Comparison of ENCODE assay signal across 20 mouse cellular contexts in the genomic region with DNA sequence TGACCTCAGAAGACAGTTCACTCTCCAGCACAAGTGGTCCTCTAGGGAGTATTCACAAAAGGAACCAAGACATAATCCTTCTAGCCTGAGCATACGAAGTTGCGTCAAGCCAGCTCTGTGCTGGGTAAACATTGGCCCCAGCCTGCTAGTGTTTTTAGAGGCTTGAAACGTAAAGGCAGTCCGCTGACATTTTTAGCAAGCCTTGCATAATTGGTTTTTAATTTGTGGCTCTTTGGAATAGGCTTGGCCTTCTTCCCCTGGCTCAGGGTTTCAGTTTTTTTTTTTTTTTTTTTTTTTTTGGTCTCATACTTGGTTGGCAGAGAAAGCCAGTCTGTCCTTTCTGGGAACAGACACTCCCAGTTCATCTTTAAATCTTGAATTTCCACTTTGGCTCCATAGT. TPM values are rescaled to one million over a fixed set of nuclear protein-coding genes. Genes with fewer than 3 reads are reported as not detected.
A peak's percentile ranks its signal among the peaks of the same experiment; 100 is the strongest.
DNase-seq lines count a peak whose midpoint lies in the region; TF ChIP-seq lines count a peak whose summit lies in the region.
"Had no signal": no experiment of that assay in that cellular context is flagged by ENCODE, and none has a peak within 500 bp of the region (broad histone marks: within the 10 kb centered on the region; RNA-seq: fewer than 3 reads in every experiment).

No protein-coding gene starts in this region.

- H3K4me1 ChIP-seq in CH12.LX (ENCODE audit: control insufficient read depth in 1 of 2, insufficient read depth in 2 of 2) (peaks cover 10 to 89% of the 10 kb centered on the region in 2 experiments), ES-E14 (ENCODE audit: control insufficient read depth in 2 of 2, insufficient read depth in 2 of 2, low read length in 2 of 2, poor library complexity in 1 of 2) (peaks cover 11 to 27% of the 10 kb centered on the region in 2 experiments)

- H3K27me3 ChIP-seq in CH12.LX (replicated peaks), result no peaks in the 10 kb centered on the region
- H3K27me3 ChIP-seq: forebrain, embryonic 13.5 days; hindbrain, embryonic 13.5 days; midbrain, embryonic 12.5 days; neural tube, embryonic 15.5 days had no signal

- TF ChIP-seq POLR2A in CH12.LX (IDR thresholded peaks at IDR 0.05; ENCODE audit: low read depth, low read length), result no peak

- H3K4me3 ChIP-seq in left cerebral cortex, adult 2 months, result no peak overlapping the region
- H3K4me3 ChIP-seq in CH12.LX (replicated peaks in 1 of 3; ENCODE audit: low read depth in 2 of 3, low read length in 2 of 3, poor library complexity in 1 of 3) (no peak overlapping the region), ES-E14 (ENCODE audit: insufficient read depth in 1 of 2, low read depth in 1 of 2, low read length in 2 of 2, poor library complexity in 1 of 2, severe bottlenecking in 1 of 2) (no peak overlapping the region)
- H3K4me3 ChIP-seq: forebrain, embryonic 13.5 days; heart, adult 2 months; hindbrain, embryonic 13.5 days; midbrain, embryonic 12.5 days; neural tube, embryonic 15.5 days had no signal

- intact Hi-C loops in left cerebral cortex, adult 2 months (cut with DNase I), result no loop called here
- intact Hi-C loops in left cerebral cortex, postnatal 14 days (cut with DNase I), result no loop called here

- H3K9me3 ChIP-seq in CH12.LX (replicated peaks; ENCODE audit: low read length), result no peaks in the 10 kb centered on the region
- no peaks in the 10 kb centered on the region for H3K9me3 ChIP-seq in ES-E14 (ENCODE audit: control insufficient read depth, insufficient read depth, low read depth, low read length)
- H3K9me3 ChIP-seq: forebrain, embryonic 13.5 days; hindbrain, embryonic 13.5 days; midbrain, embryonic 12.5 days; neural tube, embryonic 15.5 days had no signal

- H3K27ac ChIP-seq in left cerebral cortex, adult 2 months, result peak overlapping the region; percentile 36; the same call in 1 of the 2 replicates
- H3K27ac ChIP-seq in CH12.LX (ENCODE audit: insufficient read depth, low read depth) (no peak overlapping the region), ES-E14 (ENCODE audit: insufficient read depth, low read depth, low read length, poor library complexity, severe bottlenecking) (no peak overlapping the region)
- H3K27ac ChIP-seq: forebrain, embryonic 13.5 days; heart, adult 2 months; hindbrain, embryonic 13.5 days; midbrain, embryonic 12.5 days; neural tube, embryonic 15.5 days had no signal

- no peak for DNase-seq in left cerebral cortex, adult 2 months (ENCODE audit: extremely low spot score in 1 of 2, low spot score in 2 of 2)
- DNase-seq in left cerebral cortex, postnatal 14 days (ENCODE audit: low spot score in 2 of 2), result no peak
- DNase-seq in CH12.LX (ENCODE audit: extremely low read depth) (no peak), ES-E14 (ENCODE audit: low read depth, low spot score) (no peak)
- DNase-seq in fat pad, adult 2 months (ENCODE audit: extremely low read depth, low read depth, low spot score), result peak; percentile 65
- no peak for DNase-seq in c-Kit-positive CD71-positive TER-119-positive erythroid progenitor cells, embryonic 14.5 days (ENCODE audit: low spot score)
- DNase-seq in ovary, postnatal 14 days (ENCODE audit: low spot score), result no peak
- DNase-seq: adrenal gland, postnatal 25 days; cerebellum, adult 11-12 months; cerebellum, postnatal 10 days; gastrocnemius, postnatal 36 days; heart, adult 2 months; kidney, adult 11 months; right cerebral cortex, postnatal 14 days; spleen, adult 18-20 months; thymus, postnatal 14 days had no signal

- no peak for TF ChIP-seq EP300 in CH12.LX (IDR thresholded peaks at IDR 0.05; ENCODE audit: low read length)

- H3K36me3 ChIP-seq in CH12.LX (replicated peaks in 1 of 2; ENCODE audit: control insufficient read depth in 1 of 2, insufficient read depth in 1 of 2, low read length in 1 of 2) (peaks cover 70 to 97% of the 10 kb centered on the region in 2 experiments), ES-E14 (ENCODE audit: control insufficient read depth, insufficient read depth, low read length, poor library complexity, severe bottlenecking) (no peaks in the 10 kb centered on the region; the same call in 1 of the 2 replicates)

- H3K4me2 ChIP-seq in CH12.LX (ENCODE audit: insufficient read depth, low read depth, poor library complexity, severe bottlenecking), result no peak overlapping the region
- H3K4me2 ChIP-seq: forebrain, embryonic 13.5 days; hindbrain, embryonic 13.5 days; midbrain, embryonic 12.5 days; neural tube, embryonic 15.5 days had no signal

- H3K9ac ChIP-seq in CH12.LX (ENCODE audit: insufficient read depth, low read depth) (no peak overlapping the region), ES-E14 (ENCODE audit: insufficient read depth, low read depth, low read length, poor library complexity, severe bottlenecking) (no peak overlapping the region)
- H3K9ac ChIP-seq: forebrain, embryonic 13.5 days; hindbrain, embryonic 13.5 days; midbrain, embryonic 12.5 days; neural tube, embryonic 15.5 days had no signal

- no peak for TF ChIP-seq RAD21 in CH12.LX (IDR thresholded peaks at IDR 0.05; ENCODE audit: low read depth, low read length)

- peaks cover 5% of the 10 kb centered on the region for H3K79me2 ChIP-seq in CH12.LX (replicated peaks; ENCODE audit: control insufficient read depth, extremely low read depth, insufficient read depth, poor library complexity, severe bottlenecking)

- no peak for TF ChIP-seq CTCF in left cerebral cortex, adult 2 months (IDR thresholded peaks at IDR 0.05)
- no peak for TF ChIP-seq CTCF in CH12.LX (conservative IDR thresholded peaks at IDR 0.05 in 1 of 2, IDR thresholded peaks at IDR 0.05 in 1 of 2; ENCODE audit: low read depth in 2 of 2, low read length in 2 of 2)

- in situ Hi-C loops in CH12.LX (cut with MboI; ENCODE audit: low pct_ligation_motif_present, low pct_unique_long_range_greater_than_20kb, low sequenced_read_pairs) (no loop called here), ES-E14 (cut with MboI; ENCODE audit: low sequenced_read_pairs in 2 of 2, unreplicated experiment in 2 of 2) (no loop called here)

- dilution Hi-C loops in CH12.LX (cut with MboI; ENCODE audit: extremely low pct_ligation_motif_present, extremely low pct_unique_long_range_greater_than_20kb, low sequenced_read_pairs), result no loop called here

TF ChIP-seq in CH12.LX, 34 proteins besides CTCF, POLR2A, EP300 and RAD21:
- TF ChIP-seq GABPA (IDR thresholded peaks at IDR 0.05; ENCODE audit: insufficient replicate concordance, low read depth, low read length), result no peak
- peak; percentile 68 for TF ChIP-seq ZNF384 (IDR thresholded peaks at IDR 0.05; ENCODE audit: low read depth, low read length)
- TF ChIP-seq KAT2A (IDR thresholded peaks at IDR 0.05; ENCODE audit: insufficient replicate concordance, low read length), result no peak
- no peak for TF ChIP-seq MAZ (IDR thresholded peaks at IDR 0.05; ENCODE audit: low read depth, low read length)
- no peak for TF ChIP-seq TCF12 (IDR thresholded peaks at IDR 0.05; ENCODE audit: low read depth, low read length)
- no peak for TF ChIP-seq MXI1 (IDR thresholded peaks at IDR 0.05; ENCODE audit: low read depth, low read length)
TF ChIP-seq in CH12.LX: peak in this region for 1.

TF ChIP-seq in ES-E14, 5 proteins besides CTCF, POLR2A, EP300 and RAD21:
- TF ChIP-seq ZNF384 (IDR thresholded peaks at IDR 0.05; ENCODE audit: low read depth, low read length) (peak; percentile 35; the same call in 1 of the 2 replicates), CHD2 (IDR thresholded peaks at IDR 0.05; ENCODE audit: low read depth, low read length) (no peak)

RNA-seq across cellular contexts. Expression of gene Jdp2, which starts 15.3 kb away (rescaled TPM):
- total RNA-seq in left cerebral cortex, adult 2 months (2021), result 10 to 100 TPM; 81.5 to 95.1 TPM
- total RNA-seq in left cerebral cortex, postnatal 14 days (2021), result 10 to 100 TPM; 45.5 to 68.8 TPM
- 86.5 and 88.9 TPM in 2 replicates for total RNA-seq in CH12.LX (2012; rRNA removed)
- total RNA-seq in CH12.LX (2014; rRNA removed), result 64.7 and 67.3 TPM in 2 replicates
- 104 and 114 TPM in 2 replicates for polyA plus RNA-seq in CH12.LX (2012; ENCODE audit: insufficient read length, low read depth)
- total RNA-seq in ES-E14 (2012; rRNA removed), result 8.5 and 15.9 TPM in 2 replicates
- polyA plus RNA-seq: forebrain, embryonic 13.5 days had no signal
